Mouse (Mus musculus): ENCODE data around the gene Wwox.
"Not testable (repeated sequence)": the region's sequence is repeated elsewhere in the genome, so short reads cannot be mapped to it uniquely, and the experiment has no call there.

Gene Wwox

DNA sequence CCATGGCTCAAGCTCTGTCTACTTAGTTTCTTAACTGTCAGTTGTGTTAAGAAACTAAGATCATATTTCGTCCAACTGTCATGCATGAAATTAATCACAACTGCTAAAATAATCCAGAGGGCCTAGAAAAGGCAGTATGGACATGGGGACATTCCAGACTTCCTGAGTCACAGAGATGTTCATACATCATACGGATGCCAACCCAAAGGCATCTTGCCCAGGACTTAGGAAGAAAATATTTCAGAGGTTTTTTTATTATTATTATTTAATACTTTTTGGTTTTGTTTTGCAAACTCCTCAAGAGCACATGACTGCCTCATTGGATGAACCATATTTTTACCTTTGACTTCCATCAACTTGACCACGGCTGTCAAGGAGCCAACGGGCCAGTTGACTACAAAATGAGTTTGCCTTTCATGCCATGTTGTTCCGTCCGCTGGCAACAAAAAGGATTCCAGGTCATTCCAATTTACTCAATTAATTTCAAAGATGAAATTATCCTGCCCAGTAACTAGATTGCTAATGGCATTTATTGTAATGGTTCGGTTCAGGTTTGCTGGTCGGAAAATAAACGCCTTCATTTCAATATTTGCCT lies 367.5 kb downstream of the Wwox start:
- DNase-seq (ENCODE audit: low read depth) = no peak

DNA sequence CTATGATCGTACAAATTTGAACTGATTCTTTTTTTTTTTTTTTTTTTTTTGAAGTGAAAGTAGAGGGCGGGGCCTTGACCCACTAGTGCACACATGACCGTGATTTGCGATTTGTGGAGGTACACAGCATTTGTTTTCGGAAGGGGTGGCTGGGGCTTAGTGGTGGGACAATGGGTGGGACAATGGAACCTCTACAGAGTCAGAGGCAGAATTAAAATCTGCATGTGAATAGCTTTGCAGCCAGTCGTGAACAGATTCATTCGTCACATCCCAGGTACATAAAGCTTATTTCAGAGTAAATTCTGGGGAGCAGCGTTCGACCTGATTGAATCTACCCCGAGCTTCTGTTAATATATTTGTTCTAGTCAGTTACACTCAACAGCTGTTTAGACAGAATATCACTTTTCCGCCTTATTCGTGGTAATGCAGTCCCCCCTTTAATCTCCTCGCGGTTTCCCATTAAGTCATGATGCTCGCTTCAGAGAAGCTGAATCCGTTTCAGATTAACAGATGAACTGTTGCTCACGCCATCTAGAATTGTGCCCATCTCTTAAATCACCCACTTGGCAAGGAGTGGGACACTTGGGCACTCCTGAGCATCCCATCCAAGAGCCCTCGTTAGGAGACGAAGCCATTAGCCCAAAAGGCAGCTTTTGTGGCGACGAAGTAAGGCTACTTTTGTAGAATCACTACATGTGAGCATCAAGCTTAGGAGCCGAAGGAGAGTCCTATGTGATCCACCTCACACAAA lies 368.4 kb downstream of the Wwox start:
- DNase-seq (ENCODE audit: low read depth) = no peak

DNA sequence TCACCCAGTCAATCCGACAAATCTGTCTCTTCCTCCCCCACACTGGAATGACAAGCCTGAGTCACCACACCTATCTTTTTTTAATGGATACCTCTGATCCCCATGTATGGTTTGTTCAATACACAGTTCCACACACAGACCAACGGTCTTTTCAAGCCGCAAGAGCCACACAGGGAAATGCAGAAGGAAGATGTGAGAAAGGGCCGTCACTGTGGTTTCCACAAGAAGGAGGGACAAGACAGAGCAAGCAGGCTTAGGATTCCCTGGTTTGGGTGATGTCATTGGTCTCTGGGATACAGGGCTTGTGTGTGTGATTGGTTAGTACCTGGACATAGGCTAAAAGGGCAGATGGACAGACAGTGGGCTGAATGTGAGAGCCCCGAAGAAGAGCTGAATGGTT lies 371.0 kb downstream of the Wwox start:
- DNase-seq (ENCODE audit: low read depth) = no peak

DNA sequence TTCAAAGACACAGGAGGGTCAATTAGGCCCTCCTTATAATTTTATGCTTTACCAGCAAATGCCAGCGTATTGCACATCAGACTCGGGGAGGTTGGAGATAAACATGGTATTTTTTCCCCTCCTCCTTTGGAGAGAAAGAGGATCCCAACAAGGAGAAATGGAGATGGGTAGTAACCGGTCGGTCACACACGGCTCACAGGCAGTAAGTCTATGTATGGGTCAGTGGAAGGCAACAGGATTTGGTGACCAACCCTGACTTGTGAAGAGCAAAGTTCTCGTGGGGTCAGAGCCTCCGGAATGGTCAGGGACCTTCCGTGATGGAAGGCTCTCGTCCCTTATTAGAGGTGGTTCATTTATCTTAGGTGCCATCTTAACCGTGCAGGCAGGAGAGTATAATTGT lies 374.4 kb downstream of the Wwox start:
- no peak for DNase-seq (ENCODE audit: low read depth)

DNA sequence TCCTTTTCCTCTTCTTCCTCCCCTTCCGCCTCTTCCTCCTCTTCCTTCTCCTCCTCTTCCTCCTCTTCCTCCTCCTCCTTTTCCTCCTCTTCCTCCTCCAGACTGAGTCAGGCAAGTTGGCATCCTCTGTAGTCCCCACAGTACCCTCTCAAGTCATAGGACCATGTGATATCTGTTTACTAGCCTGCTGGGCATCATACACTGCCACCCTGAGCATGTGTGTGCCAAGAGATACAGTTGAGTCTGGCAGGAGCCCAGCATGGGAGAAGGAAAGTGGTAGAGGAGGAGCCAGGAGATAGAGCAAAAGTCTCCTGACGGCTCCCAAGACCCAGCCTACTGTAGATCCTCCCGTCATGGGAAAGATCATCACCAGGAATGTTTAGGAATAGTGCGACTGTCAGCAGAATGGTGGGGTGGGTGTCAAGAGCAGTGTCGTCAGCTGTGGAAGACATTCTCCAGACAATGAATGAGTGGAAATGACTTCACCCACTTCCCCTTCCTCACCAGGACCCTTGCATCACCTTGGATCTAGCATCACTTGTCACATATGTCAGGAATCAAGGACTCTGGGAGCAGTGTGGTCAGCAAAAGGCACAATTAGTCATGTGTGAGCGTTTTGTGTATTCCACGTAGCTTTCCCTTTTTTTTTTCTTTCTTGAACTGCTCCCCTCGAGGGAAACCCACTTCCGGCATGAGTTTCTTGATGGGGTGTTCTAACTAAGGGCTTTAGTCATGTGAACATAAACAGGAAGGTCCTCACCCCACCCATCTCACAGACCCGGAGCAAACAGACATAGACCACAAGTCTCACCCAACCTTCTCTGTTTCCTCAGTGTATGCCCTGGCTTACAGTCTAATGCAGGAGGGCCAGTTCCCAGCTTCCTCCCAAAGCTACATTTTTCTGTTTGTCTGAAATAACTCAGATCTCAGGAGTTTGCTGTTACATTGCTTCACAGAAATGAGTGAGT lies 375.6 kb downstream of the Wwox start:
- no peak for DNase-seq (ENCODE audit: low read depth)

DNA sequence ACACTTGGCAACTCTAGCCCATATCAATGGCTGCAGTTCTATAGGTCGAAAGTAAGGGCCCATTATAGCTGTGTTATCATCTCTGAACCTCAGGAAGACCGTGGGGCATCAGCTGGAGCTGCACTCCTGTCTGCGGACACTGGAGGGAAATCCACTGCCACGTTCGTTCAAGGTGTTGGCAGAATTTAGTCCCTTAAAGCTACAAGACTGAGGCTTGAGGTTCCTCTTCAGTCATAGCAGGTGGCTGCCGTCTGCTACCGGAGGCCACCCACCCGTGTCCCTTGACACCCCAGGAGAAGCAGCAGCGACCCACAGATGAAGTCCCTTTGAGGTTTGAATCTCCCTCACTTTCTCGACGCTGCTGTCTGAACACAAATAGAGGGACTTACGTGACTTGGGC lies 376.9 kb downstream of the Wwox start:
- no peak for DNase-seq (ENCODE audit: low read depth)

DNA sequence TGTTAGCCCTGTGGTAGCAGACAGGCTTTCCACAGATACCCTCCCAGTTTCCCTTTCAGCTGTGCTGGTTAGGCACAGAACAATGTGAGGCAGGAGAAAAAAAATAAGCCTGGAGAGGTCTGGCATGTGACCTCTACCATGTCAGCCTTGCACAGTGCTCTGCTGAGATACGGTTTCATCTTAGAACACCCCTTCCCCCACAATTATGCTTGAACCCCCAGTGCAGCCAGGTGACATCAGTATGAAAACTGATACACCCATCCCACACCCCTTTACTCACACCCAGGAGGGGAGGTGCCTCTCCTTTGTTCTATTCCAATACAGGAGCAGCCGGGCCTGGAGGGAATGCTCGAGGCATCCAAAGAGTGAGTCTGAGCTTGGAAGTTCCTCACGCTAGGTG lies 377.5 kb downstream of the Wwox start:
- DNase-seq (ENCODE audit: low read depth) = no peak

DNA sequence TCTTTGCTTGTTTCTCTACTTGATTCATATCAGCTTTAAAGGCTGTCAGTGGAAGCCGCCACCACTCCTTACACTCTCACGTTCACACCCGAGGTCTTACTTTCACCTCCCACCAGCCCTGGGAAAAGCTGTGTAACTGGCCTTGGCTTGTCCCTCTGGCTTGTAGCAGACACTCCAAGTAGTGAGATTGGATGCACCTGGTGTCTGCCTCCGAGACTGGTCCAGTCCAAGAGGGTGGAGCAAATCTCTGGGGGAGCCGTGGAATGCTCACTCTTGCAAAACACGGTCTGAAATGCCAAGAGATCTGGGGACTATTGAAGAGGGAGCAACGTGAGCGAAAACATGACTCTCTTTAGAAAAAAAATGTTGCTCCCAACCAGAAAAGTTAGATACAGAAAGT lies 382.1 kb downstream of the Wwox start:
- DNase-seq (ENCODE audit: low read depth) = no peak

DNA sequence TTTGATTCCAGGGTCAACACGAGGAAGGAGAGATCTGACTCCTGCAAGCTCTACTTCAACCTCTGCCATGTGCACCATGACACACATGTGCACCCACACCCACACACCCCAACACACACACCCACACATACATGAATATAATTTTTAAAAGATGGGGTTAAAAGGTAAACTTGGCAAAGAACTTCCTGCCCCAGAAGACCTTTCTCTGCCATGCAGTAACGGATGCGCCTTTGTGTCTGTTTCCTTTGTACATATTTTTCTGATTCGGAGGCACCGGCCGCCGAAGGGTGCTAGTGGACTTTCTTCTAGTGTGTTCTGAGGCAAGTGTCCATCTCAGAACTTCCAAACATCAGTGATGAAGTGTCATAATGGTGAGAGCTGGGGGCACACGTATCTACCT lies 386.0 kb downstream of the Wwox start:
- no peak for DNase-seq (ENCODE audit: low read depth)

DNA sequence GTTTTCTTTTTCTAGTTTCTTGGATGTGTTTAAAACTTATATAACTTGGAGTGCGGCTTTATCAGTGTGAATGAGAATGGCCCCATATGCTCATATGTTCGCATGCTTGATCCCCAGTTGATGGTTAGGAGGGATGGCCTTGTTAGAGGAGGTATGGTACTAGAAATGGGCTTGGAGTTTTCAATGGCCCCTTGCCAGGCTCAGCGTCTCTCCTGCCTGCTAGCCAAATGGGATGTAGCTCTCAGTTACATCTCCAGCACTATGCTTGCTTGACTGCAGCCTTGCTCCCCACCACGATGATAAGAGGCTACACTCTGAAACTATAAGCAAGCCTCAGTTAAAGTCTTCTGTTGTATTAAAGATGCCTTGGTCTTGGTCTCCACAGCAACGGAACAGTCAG lies 387.5 kb downstream of the Wwox start:
- no peak for DNase-seq (ENCODE audit: low read depth)

DNA sequence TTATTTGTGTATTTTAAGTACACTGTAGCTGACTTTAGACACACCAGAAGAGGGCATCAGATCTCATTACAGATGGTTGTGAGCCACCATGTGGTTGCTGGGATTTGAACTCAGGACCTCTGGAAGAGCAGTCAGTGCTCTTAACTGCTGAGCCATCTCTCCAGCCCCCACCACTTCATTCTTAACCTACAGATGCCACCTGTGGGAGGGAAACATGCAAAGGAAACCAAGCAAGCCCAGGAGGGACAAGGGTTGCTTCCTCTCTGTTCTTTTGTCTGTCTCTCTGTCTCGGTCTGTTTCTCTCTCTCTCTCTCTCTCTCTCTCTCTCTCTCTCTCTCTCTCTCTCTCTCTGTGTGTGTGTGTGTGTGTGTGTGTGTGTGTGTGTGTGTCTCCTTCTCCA lies 388.4 kb downstream of the Wwox start:
- DNase-seq (ENCODE audit: low read depth) = not testable (repeated sequence)

DNA sequence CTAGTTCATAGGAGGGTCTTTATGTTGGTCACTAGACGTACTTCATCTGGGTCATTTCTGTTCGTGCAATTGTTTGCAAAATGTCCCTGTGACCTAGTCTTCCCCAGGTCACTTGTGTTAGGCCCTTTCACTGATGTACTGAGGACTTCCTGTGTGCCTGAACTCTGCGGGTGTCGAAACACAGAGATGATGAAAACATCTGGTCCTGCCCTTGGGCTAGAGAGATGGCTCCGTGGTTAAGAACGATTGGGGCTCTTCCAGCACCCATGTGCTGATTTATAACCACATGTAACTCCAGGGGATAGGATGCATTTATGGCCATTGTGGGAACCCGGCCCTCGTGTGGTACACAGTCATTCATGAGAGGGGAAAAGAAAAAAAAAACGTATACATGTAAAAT lies 392.1 kb downstream of the Wwox start:
- DNase-seq (ENCODE audit: low read depth) = no peak

DNA sequence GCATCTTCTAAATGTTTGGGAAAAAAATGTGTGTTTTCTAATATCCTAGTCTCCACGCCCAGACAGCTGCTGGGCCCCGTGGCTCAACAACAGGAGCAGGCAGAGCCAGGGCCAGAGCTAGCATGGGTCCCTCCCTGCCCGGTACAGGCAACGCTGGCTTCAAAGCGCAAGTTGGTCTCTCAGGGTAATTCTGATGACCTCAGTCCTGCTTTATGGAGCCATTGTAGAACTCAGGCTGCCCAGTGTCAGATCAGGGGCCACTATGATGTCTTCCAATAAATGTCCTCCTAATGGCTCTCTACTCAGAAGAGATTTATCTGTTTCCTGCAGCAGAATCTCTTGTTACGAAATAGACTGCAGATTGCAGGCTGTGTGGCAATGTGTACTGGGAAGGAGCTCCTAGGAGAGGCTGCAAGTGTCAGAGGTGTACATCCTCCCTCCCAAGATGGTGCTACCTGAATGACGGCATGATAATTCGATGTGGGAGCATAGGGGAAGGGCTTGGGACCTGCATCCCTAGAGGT lies 392.9 kb downstream of the Wwox start:
- DNase-seq (ENCODE audit: low read depth) = no peak

DNA sequence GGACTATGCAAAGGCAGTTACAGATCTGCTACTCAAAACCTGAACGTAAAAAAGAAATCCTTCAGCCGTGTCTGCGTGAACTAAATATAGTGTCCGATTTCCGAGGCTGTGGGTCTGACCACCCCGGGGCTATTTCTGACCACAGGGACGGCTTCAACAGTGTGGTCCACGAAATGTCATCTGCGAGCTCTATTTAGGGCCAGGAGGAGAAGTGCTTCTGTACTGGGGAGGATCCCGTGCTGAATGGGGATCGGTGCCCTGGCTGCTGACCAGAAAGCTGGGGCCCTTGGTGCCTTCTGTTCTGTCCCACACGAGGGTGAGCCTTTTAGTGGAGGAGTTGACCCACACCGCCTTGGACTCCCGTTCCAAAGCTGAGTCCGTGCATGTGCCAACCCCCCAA lies 395.3 kb downstream of the Wwox start:
- no peak for DNase-seq (ENCODE audit: low read depth)

DNA sequence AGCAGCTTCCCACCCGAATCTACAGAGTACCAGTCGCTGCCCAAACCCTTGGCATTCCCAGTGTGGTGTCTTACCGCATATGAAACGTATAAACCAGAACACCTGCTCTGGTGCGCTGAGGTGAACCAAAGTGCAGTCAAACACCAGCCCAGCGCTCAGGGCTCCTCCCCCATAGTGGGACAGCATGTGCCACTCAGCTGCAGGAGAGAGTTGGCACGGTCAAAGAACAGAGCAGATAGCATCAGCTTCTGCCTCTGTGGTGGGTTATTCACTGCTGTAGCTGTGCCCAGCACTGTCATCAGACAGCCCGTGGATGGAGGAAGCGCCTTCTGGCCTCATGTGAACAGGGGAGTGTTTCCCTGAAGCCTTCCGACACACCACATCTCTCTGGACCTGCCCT lies 400.5 kb downstream of the Wwox start:
- no peak for DNase-seq (ENCODE audit: low read depth)

DNA sequence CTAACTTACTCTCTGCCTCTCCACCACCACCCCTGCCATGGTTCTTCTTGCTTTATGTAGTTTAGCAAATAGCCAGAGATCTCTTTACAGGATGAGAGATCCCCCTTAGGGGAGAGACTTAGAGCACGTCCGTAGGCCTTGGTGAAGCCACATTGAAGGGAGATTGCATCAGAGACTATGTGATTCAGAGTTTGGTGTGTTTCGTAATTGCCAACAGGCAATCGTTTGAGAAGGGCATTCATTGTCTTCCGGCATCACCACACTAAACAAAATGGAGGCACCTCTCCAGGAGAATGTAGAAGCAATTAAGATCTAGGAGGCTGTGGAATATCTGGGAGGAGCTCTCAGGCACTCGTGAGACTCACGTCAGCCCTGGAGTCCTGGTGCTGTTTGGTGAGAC lies 408.2 kb downstream of the Wwox start:
- no peak for DNase-seq (ENCODE audit: low read depth)

DNA sequence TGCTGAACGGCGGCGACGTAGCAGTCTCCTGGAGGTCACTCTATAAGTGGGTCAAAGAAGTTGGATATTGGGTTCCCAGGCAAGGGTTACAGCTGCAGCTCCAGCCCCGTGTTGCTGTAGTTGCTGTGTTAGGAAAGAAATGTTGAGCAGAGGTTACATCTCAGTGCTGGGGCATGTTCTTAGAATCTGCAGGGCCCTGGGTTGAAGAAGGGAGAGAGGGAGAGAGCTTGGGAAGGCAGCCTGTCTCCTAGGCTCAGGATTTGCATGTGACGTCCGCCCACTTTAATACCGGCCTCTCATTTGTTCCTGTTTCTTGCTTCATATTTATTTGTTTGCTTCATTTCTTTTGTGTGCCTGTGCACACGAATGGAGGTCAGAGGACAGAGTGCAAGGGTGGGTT lies 410.0 kb downstream of the Wwox start:
- DNase-seq (ENCODE audit: low read depth) = no peak

DNA sequence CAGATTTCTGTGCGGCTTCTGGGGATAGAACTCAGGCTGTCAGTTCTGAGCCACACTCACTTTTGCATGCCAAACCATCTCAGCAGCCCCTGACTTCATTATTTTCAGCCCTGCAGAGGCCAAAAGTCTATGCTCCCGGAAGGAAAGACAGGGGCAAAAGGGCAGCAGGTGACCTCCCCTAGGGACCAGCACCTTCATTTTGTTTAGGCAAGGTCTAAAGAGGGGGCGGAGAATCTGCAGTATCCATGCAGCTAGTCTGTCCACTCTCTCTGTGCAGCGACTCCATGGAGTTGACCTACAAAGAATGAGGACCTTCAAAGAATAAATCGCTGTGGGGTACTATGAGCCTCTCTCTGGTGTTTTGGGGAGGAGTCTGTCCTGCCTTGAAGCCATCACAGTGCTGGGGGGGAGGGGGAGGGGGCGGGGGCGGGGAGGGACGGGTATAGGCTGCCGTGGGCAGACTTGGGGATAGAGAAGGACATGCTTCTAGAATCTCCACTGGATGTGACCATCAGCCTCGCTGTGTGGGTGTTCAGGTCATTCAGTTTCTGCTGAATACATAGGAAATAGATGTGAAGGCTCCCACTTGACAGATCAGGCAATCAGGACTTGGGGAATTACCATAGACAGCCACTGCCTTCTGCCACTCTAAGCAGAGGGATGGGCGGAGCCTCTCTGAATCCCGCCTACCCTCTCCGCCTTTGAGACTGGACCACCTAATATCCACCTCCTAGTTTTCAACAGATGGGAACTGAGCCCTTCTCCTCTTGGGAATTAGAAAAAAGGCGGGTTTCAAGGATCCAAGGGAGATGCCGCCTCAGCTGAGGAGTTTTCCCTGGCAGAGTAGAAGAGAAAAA lies 410.8 kb downstream of the Wwox start:
- DNase-seq (ENCODE audit: low read depth) = no peak

DNA sequence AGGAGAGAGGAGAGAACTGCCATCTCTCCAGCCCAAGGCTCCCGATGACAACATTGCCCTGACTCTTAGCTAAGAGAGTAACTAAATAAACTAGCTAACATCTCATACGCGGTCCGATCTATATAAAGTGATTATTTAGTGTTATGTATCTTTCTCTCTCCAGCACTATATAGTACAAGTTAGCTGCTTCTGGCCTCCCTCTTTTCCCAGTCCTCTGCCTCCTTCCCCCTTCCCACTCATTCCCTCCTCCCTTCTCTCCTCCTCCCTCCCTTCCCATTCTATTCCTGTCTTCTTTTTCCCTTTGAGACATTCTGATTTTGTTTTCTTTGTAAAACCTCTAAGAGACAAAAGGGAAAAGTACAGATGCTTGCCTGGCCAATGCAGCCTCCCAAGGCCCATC lies 414.3 kb downstream of the Wwox start:
- no peak for DNase-seq (ENCODE audit: low read depth)

DNA sequence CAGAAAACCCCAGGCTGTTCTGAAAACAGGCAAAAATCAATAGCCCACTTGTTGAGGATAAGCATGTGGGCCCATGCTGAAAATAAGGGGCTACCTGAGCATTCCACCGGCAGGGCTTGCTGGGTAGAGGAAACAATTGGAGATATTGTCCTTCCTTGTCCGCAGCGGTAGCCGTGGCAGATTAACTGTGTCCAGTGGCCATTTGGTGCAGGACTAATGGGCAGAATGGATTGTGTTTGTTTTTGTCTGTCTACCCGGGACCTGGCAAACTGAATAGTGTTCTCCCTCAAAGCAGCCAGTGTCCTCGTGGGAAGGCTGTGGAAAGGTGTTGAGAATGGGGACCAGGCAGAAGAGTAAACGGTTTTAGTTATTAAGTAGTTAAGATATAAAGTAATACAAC lies 416.4 kb downstream of the Wwox start:
- DNase-seq (ENCODE audit: low read depth) = no peak

DNA sequence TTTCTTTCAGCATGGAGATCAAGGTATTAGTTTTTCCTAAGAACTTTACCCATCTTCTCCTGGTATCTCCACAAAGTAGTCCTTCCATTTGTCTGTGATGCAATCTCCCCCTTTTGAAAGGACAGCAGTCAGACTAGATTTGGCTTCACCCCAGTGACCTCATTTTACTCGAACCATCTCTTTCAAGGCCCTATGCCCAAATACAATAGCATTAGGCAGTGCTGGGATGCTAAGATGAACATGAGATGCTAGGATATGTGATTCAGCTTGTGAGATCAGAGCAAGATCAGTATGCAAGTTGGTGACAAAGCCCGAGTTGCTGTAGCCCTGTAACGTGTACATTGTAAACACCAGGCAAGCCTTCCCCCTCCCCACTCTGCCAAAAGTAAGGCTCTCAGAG lies 426.5 kb downstream of the Wwox start:
- no peak for DNase-seq (ENCODE audit: low read depth)

DNA sequence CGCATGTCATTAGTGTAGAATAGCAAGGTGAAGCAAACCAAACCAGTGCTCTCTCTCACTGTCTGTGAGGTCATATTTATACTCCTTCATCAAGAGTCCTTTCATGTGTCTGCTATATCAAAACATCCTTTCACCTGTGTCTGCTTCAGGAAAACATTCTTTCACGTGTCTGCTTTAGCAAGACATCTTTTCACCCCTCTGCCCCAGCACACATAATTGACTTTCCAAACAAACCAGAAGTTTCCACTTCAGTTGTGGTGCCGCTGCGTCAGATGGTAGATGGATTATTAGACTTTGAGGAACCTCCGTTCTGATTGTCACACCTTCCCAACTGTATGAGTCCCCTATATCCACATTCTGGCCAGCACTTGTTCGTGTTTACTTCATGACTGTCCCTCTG lies 429.9 kb downstream of the Wwox start:
- no peak for DNase-seq (ENCODE audit: low read depth)
